Mouse (Mus musculus): ENCODE data around the gene Thsd7a. TPM values are rescaled to one million over a fixed set of nuclear protein-coding genes. Genes with fewer than 3 reads are reported as not detected.

Thsd7a gene
- polyA plus RNA-seq, 1 experiment from 2014 or later: 52.1 TPM

GRCm38 (mm10) chr6:12555114-12556099 lies 193.8 kb downstream of the Thsd7a start:
- H3K4me1 ChIP-seq (ENCODE audit: control insufficient read depth, insufficient read depth, low read length): peaks cover 3% of the 10 kb centered on the region; the same call in 1 of the 2 replicates
- H3K27ac ChIP-seq (ENCODE audit: low read depth, low read length): no peak overlapping the region
- H3K9me3 ChIP-seq (ENCODE audit: control insufficient read depth, low read length): no peaks in the 10 kb centered on the region
- H3K4me3 ChIP-seq (ENCODE audit: low read depth, low read length): no peak overlapping the region
- H3K4me2 ChIP-seq (ENCODE audit: low read depth, low read length): no peak overlapping the region
- ATAC-seq (ENCODE audit: low read depth): peak; percentile 47; the same call in 1 of the 2 replicates
- no peaks in the 10 kb centered on the region for H3K27me3 ChIP-seq (ENCODE audit: control insufficient read depth, insufficient read depth, low read length)
- no peaks in the 10 kb centered on the region for H3K36me3 ChIP-seq (ENCODE audit: control insufficient read depth, insufficient read depth, low read length)
- WGBS: 75% methylated on average over 32 of the region's 32 CpGs
- no peak overlapping the region for H3K9ac ChIP-seq (replicated peaks; ENCODE audit: low read depth, low read length)

- 42% methylated on average over 3 of the region's 3 CpGs for WGBS
- Histone ChIP-seq H3K27me3 (ENCODE audit: control insufficient read depth, insufficient read depth, low read length) (no peaks in the 10 kb centered on the region), H3K4me2 (ENCODE audit: low read depth, low read length) (no peak overlapping the region), H3K9ac (replicated peaks; ENCODE audit: low read depth, low read length) (no peak overlapping the region), H3K4me3 (ENCODE audit: low read depth, low read length) (no peak overlapping the region), H3K4me1 (ENCODE audit: control insufficient read depth, insufficient read depth, low read length) (peaks cover 2% of the 10 kb centered on the region; the same call in 1 of the 2 replicates), H3K9me3 (ENCODE audit: control insufficient read depth, low read length) (no peaks in the 10 kb centered on the region), H3K36me3 (ENCODE audit: control insufficient read depth, insufficient read depth, low read length) (no peaks in the 10 kb centered on the region), H3K27ac (ENCODE audit: low read depth, low read length) (no peak overlapping the region)
- ATAC-seq (ENCODE audit: low read depth): no peak
Measured at GRCm38 (mm10) chr6:12551176-12551575, 198.0 kb downstream of the Thsd7a start.

- Histone ChIP-seq H3K9me3 (ENCODE audit: control insufficient read depth, low read length) (no peaks in the 10 kb centered on the region), H3K4me1 (ENCODE audit: control insufficient read depth, insufficient read depth, low read length) (no peaks in the 10 kb centered on the region), H3K4me3 (ENCODE audit: low read depth, low read length) (no peak overlapping the region), H3K27ac (ENCODE audit: low read depth, low read length) (no peak overlapping the region), H3K9ac (replicated peaks; ENCODE audit: low read depth, low read length) (no peak overlapping the region), H3K27me3 (ENCODE audit: control insufficient read depth, insufficient read depth, low read length) (no peaks in the 10 kb centered on the region), H3K4me2 (ENCODE audit: low read depth, low read length) (no peak overlapping the region), H3K36me3 (ENCODE audit: control insufficient read depth, insufficient read depth, low read length) (no peaks in the 10 kb centered on the region)
- ATAC-seq (ENCODE audit: low read depth): peak; percentile 42; the same call in 1 of the 2 replicates
- WGBS: 29% methylated on average over 4 of the region's 4 CpGs
Measured at GRCm38 (mm10) chr6:12550054-12550655, 199.1 kb downstream of the Thsd7a start.

- no peaks in the 10 kb centered on the region for H3K4me1 ChIP-seq (ENCODE audit: control insufficient read depth, insufficient read depth, low read length)
- no peak overlapping the region for H3K27ac ChIP-seq (ENCODE audit: low read depth, low read length)
- no peak overlapping the region for H3K9ac ChIP-seq (replicated peaks; ENCODE audit: low read depth, low read length)
- H3K9me3 ChIP-seq (ENCODE audit: control insufficient read depth, low read length): no peaks in the 10 kb centered on the region
- no peaks in the 10 kb centered on the region for H3K27me3 ChIP-seq (ENCODE audit: control insufficient read depth, insufficient read depth, low read length)
- no peak overlapping the region for H3K4me2 ChIP-seq (ENCODE audit: low read depth, low read length)
- H3K36me3 ChIP-seq (ENCODE audit: control insufficient read depth, insufficient read depth, low read length): no peaks in the 10 kb centered on the region
- ATAC-seq (ENCODE audit: low read depth): no peak
- 40% methylated on average over 5 of the region's 5 CpGs for WGBS
- no peak overlapping the region for H3K4me3 ChIP-seq (ENCODE audit: low read depth, low read length)
Measured at GRCm38 (mm10) chr6:12544096-12544495, 205.1 kb downstream of the Thsd7a start.

- Histone ChIP-seq H3K9ac (replicated peaks; ENCODE audit: low read depth, low read length) (no peak overlapping the region), H3K27ac (ENCODE audit: low read depth, low read length) (no peak overlapping the region), H3K36me3 (ENCODE audit: control insufficient read depth, insufficient read depth, low read length) (no peaks in the 10 kb centered on the region), H3K4me1 (ENCODE audit: control insufficient read depth, insufficient read depth, low read length) (no peaks in the 10 kb centered on the region), H3K4me3 (ENCODE audit: low read depth, low read length) (no peak overlapping the region), H3K9me3 (ENCODE audit: control insufficient read depth, low read length) (no peaks in the 10 kb centered on the region), H3K27me3 (ENCODE audit: control insufficient read depth, insufficient read depth, low read length) (no peaks in the 10 kb centered on the region), H3K4me2 (ENCODE audit: low read depth, low read length) (no peak overlapping the region)
- no peak for ATAC-seq (ENCODE audit: low read depth)
- 57% methylated on average over 3 of the region's 3 CpGs for WGBS
Measured at GRCm38 (mm10) chr6:12542496-12542895, 206.7 kb downstream of the Thsd7a start.

- no peak overlapping the region for H3K27ac ChIP-seq (ENCODE audit: low read depth, low read length)
- H3K9ac ChIP-seq (replicated peaks; ENCODE audit: low read depth, low read length): no peak overlapping the region
- no peaks in the 10 kb centered on the region for H3K4me1 ChIP-seq (ENCODE audit: control insufficient read depth, insufficient read depth, low read length)
- no peak overlapping the region for H3K4me3 ChIP-seq (ENCODE audit: low read depth, low read length)
- H3K9me3 ChIP-seq (ENCODE audit: control insufficient read depth, low read length): no peaks in the 10 kb centered on the region
- no peak for ATAC-seq (ENCODE audit: low read depth)
- no peaks in the 10 kb centered on the region for H3K27me3 ChIP-seq (ENCODE audit: control insufficient read depth, insufficient read depth, low read length)
- no peaks in the 10 kb centered on the region for H3K36me3 ChIP-seq (ENCODE audit: control insufficient read depth, insufficient read depth, low read length)
- H3K4me2 ChIP-seq (ENCODE audit: low read depth, low read length): no peak overlapping the region
Measured at GRCm38 (mm10) chr6:12519121-12519520, 230.1 kb downstream of the Thsd7a start.

GRCm38 (mm10) chr6:12518283-12518903 lies 230.8 kb downstream of the Thsd7a start:
- H3K27ac ChIP-seq (ENCODE audit: low read depth, low read length): no peak overlapping the region
- ATAC-seq (ENCODE audit: low read depth): no peak
- no peaks in the 10 kb centered on the region for H3K4me1 ChIP-seq (ENCODE audit: control insufficient read depth, insufficient read depth, low read length)
- no peak overlapping the region for H3K4me2 ChIP-seq (ENCODE audit: low read depth, low read length)
- WGBS: 50% methylated on average over 9 of the region's 9 CpGs
- no peaks in the 10 kb centered on the region for H3K27me3 ChIP-seq (ENCODE audit: control insufficient read depth, insufficient read depth, low read length)
- no peaks in the 10 kb centered on the region for H3K9me3 ChIP-seq (ENCODE audit: control insufficient read depth, low read length)
- H3K4me3 ChIP-seq (ENCODE audit: low read depth, low read length): no peak overlapping the region
- H3K36me3 ChIP-seq (ENCODE audit: control insufficient read depth, insufficient read depth, low read length): no peaks in the 10 kb centered on the region
- H3K9ac ChIP-seq (replicated peaks; ENCODE audit: low read depth, low read length): no peak overlapping the region

GRCm38 (mm10) chr6:12517726-12518125 lies 231.5 kb downstream of the Thsd7a start:
- ATAC-seq (ENCODE audit: low read depth): no peak
- H3K36me3 ChIP-seq (ENCODE audit: control insufficient read depth, insufficient read depth, low read length): no peaks in the 10 kb centered on the region

GRCm38 (mm10) chr6:12506877-12507276 lies 242.3 kb downstream of the Thsd7a start:
- Histone ChIP-seq H3K9ac (replicated peaks; ENCODE audit: low read depth, low read length) (no peak overlapping the region), H3K27me3 (ENCODE audit: control insufficient read depth, insufficient read depth, low read length) (no peaks in the 10 kb centered on the region), H3K27ac (ENCODE audit: low read depth, low read length) (no peak overlapping the region), H3K4me1 (ENCODE audit: control insufficient read depth, insufficient read depth, low read length) (no peaks in the 10 kb centered on the region), H3K4me2 (ENCODE audit: low read depth, low read length) (no peak overlapping the region), H3K4me3 (ENCODE audit: low read depth, low read length) (no peak overlapping the region), H3K36me3 (ENCODE audit: control insufficient read depth, insufficient read depth, low read length) (no peaks in the 10 kb centered on the region), H3K9me3 (ENCODE audit: control insufficient read depth, low read length) (no peaks in the 10 kb centered on the region)
- ATAC-seq (ENCODE audit: low read depth): no peak
- 82% methylated on average over 2 of the region's 2 CpGs for WGBS

More at GRCm38 (mm10) chr6:12517726-12518125, 231.5 kb downstream of the Thsd7a start:
- no peak overlapping the region for H3K27ac ChIP-seq (ENCODE audit: low read depth, low read length)
- H3K9me3 ChIP-seq (ENCODE audit: control insufficient read depth, low read length): no peaks in the 10 kb centered on the region
- no peak overlapping the region for H3K4me3 ChIP-seq (ENCODE audit: low read depth, low read length)
- H3K4me2 ChIP-seq (ENCODE audit: low read depth, low read length): no peak overlapping the region
- no peaks in the 10 kb centered on the region for H3K27me3 ChIP-seq (ENCODE audit: control insufficient read depth, insufficient read depth, low read length)
- H3K4me1 ChIP-seq (ENCODE audit: control insufficient read depth, insufficient read depth, low read length): no peaks in the 10 kb centered on the region
- no peak overlapping the region for H3K9ac ChIP-seq (replicated peaks; ENCODE audit: low read depth, low read length)
